Mouse (Mus musculus): ENCODE results near the gene Tk2. TPM values are rescaled to one million over a fixed set of nuclear protein-coding genes. Genes with fewer than 3 reads are reported as not detected.

Gene Tk2
- polyA plus RNA-seq, 1 experiment = 42.7 TPM

GRCm38 (mm10) chr8:104247054-104247907 is 1.1 kb downstream of the Tk2 start:
- DNase-seq (ENCODE audit: low read depth) = no peak
- TF ChIP-seq POLR2A (IDR thresholded peaks at IDR 0.05; ENCODE audit: borderline replicate concordance, extremely low read depth, insufficient read depth, insufficient read length, poor library complexity, severe bottlenecking) (no peak), CTCF (IDR thresholded peaks at IDR 0.05; ENCODE audit: borderline replicate concordance, extremely low read depth, insufficient read depth, insufficient read length) (no peak)

- DNase-seq (ENCODE audit: low read depth) = no peak
- TF ChIP-seq CTCF (IDR thresholded peaks at IDR 0.05; ENCODE audit: borderline replicate concordance, extremely low read depth, insufficient read depth, insufficient read length) = no peak
- TF ChIP-seq POLR2A (IDR thresholded peaks at IDR 0.05; ENCODE audit: borderline replicate concordance, extremely low read depth, insufficient read depth, insufficient read length, poor library complexity, severe bottlenecking) = no peak
Measured at GRCm38 (mm10) chr8:104246621-104247020, 1.7 kb downstream of the Tk2 start.

GRCm38 (mm10) chr8:104242038-104242644 is 6.2 kb downstream of the Tk2 start:
- TF ChIP-seq POLR2A (IDR thresholded peaks at IDR 0.05; ENCODE audit: borderline replicate concordance, extremely low read depth, insufficient read depth, insufficient read length, poor library complexity, severe bottlenecking) (no peak), CTCF (IDR thresholded peaks at IDR 0.05; ENCODE audit: borderline replicate concordance, extremely low read depth, insufficient read depth, insufficient read length) (no peak)
- no peak for DNase-seq (ENCODE audit: low read depth)

- TF ChIP-seq CTCF (IDR thresholded peaks at IDR 0.05; ENCODE audit: borderline replicate concordance, extremely low read depth, insufficient read depth, insufficient read length) (no peak), POLR2A (IDR thresholded peaks at IDR 0.05; ENCODE audit: borderline replicate concordance, extremely low read depth, insufficient read depth, insufficient read length, poor library complexity, severe bottlenecking) (no peak)
- DNase-seq (ENCODE audit: low read depth) = no peak
Measured at GRCm38 (mm10) chr8:104239418-104239861, 8.9 kb downstream of the Tk2 start.

GRCm38 (mm10) chr8:104234573-104234972 is 13.8 kb downstream of the Tk2 start:
- TF ChIP-seq CTCF (IDR thresholded peaks at IDR 0.05; ENCODE audit: borderline replicate concordance, extremely low read depth, insufficient read depth, insufficient read length) (peak; percentile 49; the same call in 1 of the 2 replicates), POLR2A (IDR thresholded peaks at IDR 0.05; ENCODE audit: borderline replicate concordance, extremely low read depth, insufficient read depth, insufficient read length, poor library complexity, severe bottlenecking) (no peak)
- peak; percentile 41 for DNase-seq (ENCODE audit: low read depth)

GRCm38 (mm10) chr8:104232919-104233318 is 15.4 kb downstream of the Tk2 start:
- no peak for DNase-seq (ENCODE audit: low read depth)
- no peak for TF ChIP-seq CTCF (IDR thresholded peaks at IDR 0.05; ENCODE audit: borderline replicate concordance, extremely low read depth, insufficient read depth, insufficient read length)

GRCm38 (mm10) chr8:104232039-104232438 is 16.3 kb downstream of the Tk2 start:
- TF ChIP-seq CTCF (IDR thresholded peaks at IDR 0.05; ENCODE audit: borderline replicate concordance, extremely low read depth, insufficient read depth, insufficient read length) (no peak), POLR2A (IDR thresholded peaks at IDR 0.05; ENCODE audit: borderline replicate concordance, extremely low read depth, insufficient read depth, insufficient read length, poor library complexity, severe bottlenecking) (no peak)
- no peak for DNase-seq (ENCODE audit: low read depth)

- no peak for TF ChIP-seq CTCF (IDR thresholded peaks at IDR 0.05; ENCODE audit: borderline replicate concordance, extremely low read depth, insufficient read depth, insufficient read length)
- TF ChIP-seq POLR2A (IDR thresholded peaks at IDR 0.05; ENCODE audit: borderline replicate concordance, extremely low read depth, insufficient read depth, insufficient read length, poor library complexity, severe bottlenecking) = no peak
- DNase-seq (ENCODE audit: low read depth) = no peak
Measured at GRCm38 (mm10) chr8:104230377-104230776, 18.0 kb downstream of the Tk2 start.

- TF ChIP-seq CTCF (IDR thresholded peaks at IDR 0.05; ENCODE audit: borderline replicate concordance, extremely low read depth, insufficient read depth, insufficient read length) (no peak), POLR2A (IDR thresholded peaks at IDR 0.05; ENCODE audit: borderline replicate concordance, extremely low read depth, insufficient read depth, insufficient read length, poor library complexity, severe bottlenecking) (no peak)
- no peak for DNase-seq (ENCODE audit: low read depth)
Measured at GRCm38 (mm10) chr8:104227048-104227447, 21.3 kb downstream of the Tk2 start.

- no peak for TF ChIP-seq POLR2A (IDR thresholded peaks at IDR 0.05; ENCODE audit: borderline replicate concordance, extremely low read depth, insufficient read depth, insufficient read length, poor library complexity, severe bottlenecking)
- peak; percentile 89 for TF ChIP-seq CTCF (IDR thresholded peaks at IDR 0.05; ENCODE audit: borderline replicate concordance, extremely low read depth, insufficient read depth, insufficient read length)
Measured at GRCm38 (mm10) chr8:104219806-104220205, 28.6 kb downstream of the Tk2 start.

GRCm38 (mm10) chr8:104219079-104219478 is 29.3 kb downstream of the Tk2 start:
- DNase-seq (ENCODE audit: low read depth) = peak; percentile 59
- peak; percentile 64 for TF ChIP-seq CTCF (IDR thresholded peaks at IDR 0.05; ENCODE audit: borderline replicate concordance, extremely low read depth, insufficient read depth, insufficient read length)
- no peak for TF ChIP-seq POLR2A (IDR thresholded peaks at IDR 0.05; ENCODE audit: borderline replicate concordance, extremely low read depth, insufficient read depth, insufficient read length, poor library complexity, severe bottlenecking)

More at GRCm38 (mm10) chr8:104219806-104220205, 28.6 kb downstream of the Tk2 start:
- peak; percentile 85 for DNase-seq (ENCODE audit: low read depth)
